Mouse (Mus musculus) neural tube, embryonic 11.5 days (tissue): ENCODE measurements around the gene Kcna4. TPM values are rescaled to one million over a fixed set of nuclear protein-coding genes. Genes with fewer than 3 reads are reported as not detected.

Experiments
- polyA plus RNA-seq: library from polyadenylated mRNA; unstranded; fragments of >200 nt; fragmentation: Nextera tagmentation; extraction: Ambion mirVana; gene quantifications from 2 replicates; pipeline ENCODE4 v1.2.1, GENCODE M21; 2014

The Kcna4 gene
- polyA plus RNA-seq, 1 experiment from 2014 or later: 0.07 TPM

Other genes starting within 250 kb of the Kcna4 start
- not detected in 2 replicates for gene Fshb, start 231.0 kb upstream of the Kcna4 start, polyA plus RNA-seq